Mouse (Mus musculus) liver, postnatal 0 days (tissue): ENCODE results near the gene Rsph6a. TPM values are rescaled to one million over a fixed set of nuclear protein-coding genes. Genes with fewer than 3 reads are reported as not detected.

Experiments
- ATAC-seq: fragments of 200-750 bp; cut with Nextera tagmentation; 2 replicates; pipeline ENCODE4 v1.8.0; 2017; ENCODE audit warnings: mild to moderate bottlenecking, moderate library complexity
- DNase-seq: peaks from one replicate; pipeline ENCODE4 v3.0.0-alpha.2; 2016
- H3K27ac ChIP-seq: fragments of 300-500 bp; sonication (generic); 2 replicates; pipeline ENCODE4 v1.5.1; 2014; ENCODE audit warnings: antibody characterized with exemption, moderate library complexity, mild to moderate bottlenecking, low read depth
- H3K27me3 ChIP-seq: fragments of 300-500 bp; sonication (generic); 2 replicates; pipeline ENCODE4 v1.6.1; 2014; ENCODE audit warnings: low read length, control low read depth, mixed read lengths; ENCODE audit not compliant: insufficient read depth
- H3K36me3 ChIP-seq: fragments of 300-500 bp; sonication (generic); replicated peaks from 2 replicates; pipeline ENCODE4 v1.6.1; 2014; ENCODE audit warnings: mild to moderate bottlenecking, control low read depth, low read length, moderate library complexity, mixed read lengths; ENCODE audit not compliant: insufficient read depth
- H3K4me1 ChIP-seq: fragments of 300-500 bp; sonication (generic); 2 replicates; pipeline ENCODE4 v1.6.1; 2014; ENCODE audit warnings: antibody characterized with exemption, mild to moderate bottlenecking, control low read depth; ENCODE audit not compliant: insufficient read depth
- H3K4me2 ChIP-seq: fragments of 300-500 bp; sonication (generic); 2 replicates; pipeline ENCODE4 v1.6.1; 2014; ENCODE audit warnings: low read depth, mild to moderate bottlenecking, low read length, moderate library complexity, mixed read lengths
- H3K4me3 ChIP-seq: fragments of 300-500 bp; sonication (generic); 2 replicates; pipeline ENCODE4 v1.5.1; 2014; ENCODE audit warnings: low read depth, low read length
- H3K9ac ChIP-seq: fragments of 300-500 bp; sonication (generic); replicated peaks from 2 replicates; pipeline ENCODE4 v1.6.1; 2014; ENCODE audit warnings: mild to moderate bottlenecking, moderate library complexity
- H3K9me3 ChIP-seq: fragments of 300-500 bp; sonication (generic); 2 replicates; pipeline ENCODE4 v1.6.1; 2016; ENCODE audit warnings: mild to moderate bottlenecking, control low read depth, low read length, mixed read lengths
- CTCF ChIP-seq: sonication (generic); IDR thresholded peaks from 2 replicates; pipeline ENCODE4 v1.5.1; 2016; ENCODE audit warnings: antibody characterized with exemption, low read depth
- EP300 ChIP-seq: IDR thresholded peaks from 2 replicates; pipeline ENCODE4 v1.6.1; 2016; ENCODE audit warnings: antibody characterized with exemption, low read depth, mild to moderate bottlenecking
- WGBS: fragments of 180-500 bp; shearing (Covaris S2); extraction: QIAGEN DNeasy Blood & Tissue Kit; methylation state at CpG from one replicate; pipeline ENCODE4 v1.1.7; 2014; ENCODE audit not compliant: insufficient replicate concordance; 5-methylcytosine and 5-hydroxymethylcytosine counted together
- polyA plus RNA-seq: library from polyadenylated mRNA; unstranded; fragments of >200 nt; fragmentation: Nextera tagmentation; extraction: Ambion mirVana; gene quantifications from 2 replicates; pipeline ENCODE4 v1.2.1, GENCODE M21; 2015

Gene Rsph6a
- polyA plus RNA-seq, 1 experiment from 2014 or later, result not detected

DNA sequence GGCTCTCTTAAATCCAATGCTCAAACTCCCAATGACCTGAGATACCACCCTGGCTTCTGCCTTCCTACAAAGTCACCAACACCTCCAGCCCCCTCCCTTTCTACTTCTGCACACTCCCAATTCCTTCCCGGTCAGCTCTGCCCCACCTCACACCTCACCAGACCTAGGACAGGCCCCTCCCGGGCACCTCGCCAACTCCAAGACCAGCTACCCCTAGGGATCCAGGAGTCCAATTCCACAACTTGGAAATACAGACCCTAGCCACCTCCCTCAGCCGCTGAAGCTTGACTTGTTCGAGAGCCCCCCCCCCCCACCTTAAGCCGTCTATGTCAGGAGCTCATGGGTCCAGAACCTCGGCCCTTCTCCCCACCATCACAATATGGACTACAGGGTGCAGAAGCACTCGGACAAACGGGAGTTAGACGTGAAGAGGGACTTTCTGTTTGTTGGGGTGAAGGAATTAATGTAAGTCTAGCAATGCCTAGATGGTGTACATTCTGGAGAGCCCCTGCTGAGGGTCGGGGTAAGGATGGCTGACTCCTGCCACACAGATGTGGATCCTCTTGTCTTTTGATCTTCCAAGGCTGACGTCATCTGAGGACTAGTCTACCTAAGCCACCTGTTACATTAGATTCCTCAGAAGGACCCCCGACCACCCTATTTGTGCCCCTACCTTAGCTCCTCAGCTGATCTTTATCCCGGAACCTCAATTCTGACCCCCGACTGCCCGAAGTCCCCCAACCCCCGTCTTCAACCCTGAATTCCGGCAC, 32.1 kb upstream of the Rsph6a start:
- WGBS, result 48% methylated on average over 18 of the region's 18 CpGs
- Histone ChIP-seq H3K9ac (peak overlapping the region; percentile 70), H3K9me3 (no peaks in the 10 kb centered on the region), H3K4me2 (peak overlapping the region; percentile 62), H3K36me3 (no peaks in the 10 kb centered on the region), H3K27me3 (peaks cover 16% of the 10 kb centered on the region), H3K27ac (peak overlapping the region; percentile 67), H3K4me3 (peak overlapping the region; percentile 100), H3K4me1 (peaks cover 19% of the 10 kb centered on the region)
- no peak for DNase-seq
- no peak for ATAC-seq
- no peak for TF ChIP-seq EP300
- TF ChIP-seq CTCF, result no peak

DNA sequence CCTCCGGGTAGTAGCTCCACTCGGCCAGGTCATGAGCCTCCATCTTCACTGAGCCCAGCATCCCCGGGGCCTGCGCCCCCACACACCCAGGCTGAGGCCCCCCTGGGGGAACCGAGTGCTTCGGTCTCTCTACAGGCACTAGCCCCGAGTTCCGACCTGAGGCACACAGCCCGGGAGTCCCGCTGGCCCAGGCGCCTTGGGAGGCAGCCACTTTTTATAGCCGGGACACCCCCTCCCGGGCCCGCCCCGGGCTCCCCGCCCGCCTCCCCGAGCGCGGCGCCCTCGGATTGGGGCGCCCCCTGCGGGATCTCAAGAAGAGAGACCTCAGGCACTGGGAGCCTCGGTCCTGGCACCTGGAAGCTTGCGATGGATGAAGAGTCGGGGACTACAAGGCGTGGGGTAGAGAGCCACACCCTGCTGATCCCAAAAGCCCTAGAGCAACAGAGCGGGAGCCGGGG, 31.1 kb upstream of the Rsph6a start, which contains the start of gene Foxa3:
Gene Foxa3, minus strand, starts transcription at position 182 of the 458 bp plus-strand sequence.
- Histone ChIP-seq H3K36me3 (no peaks in the 10 kb centered on the region), H3K9me3 (no peaks in the 10 kb centered on the region), H3K27ac (peak within 1 kb of the TSS; percentile 87), H3K4me1 (peaks cover 24% of the 10 kb centered on the region), H3K9ac (peak within 1 kb of the TSS; percentile 97), H3K27me3 (peaks cover 16% of the 10 kb centered on the region), H3K4me3 (peak within 1 kb of the TSS; percentile 100), H3K4me2 (peak within 1 kb of the TSS; percentile 98)
- DNase-seq, result peak; percentile 83
- ATAC-seq, result peak; percentile 65
- TF ChIP-seq CTCF, result peak; percentile 64
- TF ChIP-seq EP300, result no peak; the same call in 1 of the 2 replicates
- WGBS, result 2% methylated on average over 29 of the region's 30 CpGs

DNA sequence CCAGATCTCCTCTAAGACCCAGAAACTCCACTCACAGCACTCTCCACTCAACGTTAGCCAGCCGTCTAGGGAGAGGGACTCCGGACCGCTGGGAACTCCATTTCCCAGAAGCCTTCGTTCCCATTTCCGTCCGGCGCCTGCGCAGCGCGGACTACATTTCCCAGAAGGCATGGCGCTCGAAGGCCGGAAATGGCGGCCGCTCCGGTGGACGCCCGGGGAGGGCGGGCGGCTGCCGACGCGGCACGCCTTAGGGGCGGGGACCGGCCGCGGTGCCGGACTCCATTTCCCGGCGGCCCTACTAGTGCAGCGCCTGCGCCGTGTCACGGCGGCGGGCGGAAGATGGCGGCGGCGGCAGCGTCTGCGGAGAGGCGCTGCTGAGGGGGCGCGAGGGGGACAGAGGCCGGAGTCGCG, 30.4 kb upstream of the Rsph6a start, which contains the start of gene Sympk:
Gene Sympk, plus strand, starts transcription at position 282 of the 411 bp plus-strand sequence.
- Histone ChIP-seq H3K4me1 (peaks cover 24% of the 10 kb centered on the region), H3K9ac (peak within 1 kb of the TSS; percentile 97), H3K36me3 (peaks cover 4% of the 10 kb centered on the region; the same call in 1 of the 2 replicates), H3K27ac (peak within 1 kb of the TSS; percentile 87), H3K27me3 (peaks cover 16% of the 10 kb centered on the region), H3K9me3 (no peaks in the 10 kb centered on the region), H3K4me3 (peak within 1 kb of the TSS; percentile 100), H3K4me2 (peak within 1 kb of the TSS; percentile 98)
- WGBS, result under 1% methylated on average over 34 of the region's 50 CpGs
- ATAC-seq (peak; percentile 91), DNase-seq (peak; percentile 96)
- TF ChIP-seq EP300 (no peak; the same call in 1 of the 2 replicates), CTCF (no peak)

DNA sequence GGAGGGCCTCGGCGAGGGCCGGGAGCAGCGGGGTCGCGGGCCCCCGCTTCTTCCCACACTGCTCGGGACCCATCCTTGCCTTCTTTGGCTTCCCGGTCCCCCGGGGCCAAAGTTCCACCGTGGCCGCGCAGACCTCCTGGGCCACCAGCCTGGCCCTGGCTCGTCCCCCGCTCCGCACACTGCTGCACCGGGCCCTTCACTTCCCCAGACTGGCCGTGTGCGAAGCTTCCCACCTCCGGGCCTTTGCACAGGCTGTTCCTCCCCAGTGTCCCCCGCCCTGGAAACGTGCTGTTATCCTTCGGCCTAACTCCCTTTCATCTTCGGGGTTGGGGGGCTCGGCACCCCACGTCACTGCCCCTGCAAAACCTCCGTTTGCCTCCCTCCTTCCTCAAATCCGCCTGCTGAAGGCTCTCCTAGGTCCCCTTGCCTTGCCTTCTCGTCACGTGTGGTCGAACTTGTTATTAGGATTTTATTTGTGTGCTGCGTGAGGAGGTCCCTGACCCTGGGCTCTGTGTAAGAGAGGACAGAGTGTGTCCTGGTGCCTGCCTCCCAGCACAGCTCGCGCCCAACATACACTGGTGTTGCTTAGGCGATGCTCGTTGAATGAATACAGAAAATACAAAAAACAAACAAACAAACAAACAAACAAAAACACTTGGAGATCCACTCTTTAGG, 29.8 kb upstream of the Rsph6a start:
- H3K9me3 ChIP-seq, result no peaks in the 10 kb centered on the region
- peak overlapping the region; percentile 87 for H3K27ac ChIP-seq
- peak overlapping the region; percentile 97 for H3K9ac ChIP-seq
- H3K4me2 ChIP-seq, result peak overlapping the region; percentile 98
- peaks cover 16% of the 10 kb centered on the region for H3K27me3 ChIP-seq
- H3K4me1 ChIP-seq, result peaks cover 24% of the 10 kb centered on the region
- H3K36me3 ChIP-seq, result peaks cover 10% of the 10 kb centered on the region
- DNase-seq (peak; percentile 57), ATAC-seq (peak; percentile 43)
- WGBS, result 3% methylated on average over 32 of the region's 36 CpGs
- peak overlapping the region; percentile 100 for H3K4me3 ChIP-seq
- no peak for TF ChIP-seq CTCF
- no peak for TF ChIP-seq EP300

DNA sequence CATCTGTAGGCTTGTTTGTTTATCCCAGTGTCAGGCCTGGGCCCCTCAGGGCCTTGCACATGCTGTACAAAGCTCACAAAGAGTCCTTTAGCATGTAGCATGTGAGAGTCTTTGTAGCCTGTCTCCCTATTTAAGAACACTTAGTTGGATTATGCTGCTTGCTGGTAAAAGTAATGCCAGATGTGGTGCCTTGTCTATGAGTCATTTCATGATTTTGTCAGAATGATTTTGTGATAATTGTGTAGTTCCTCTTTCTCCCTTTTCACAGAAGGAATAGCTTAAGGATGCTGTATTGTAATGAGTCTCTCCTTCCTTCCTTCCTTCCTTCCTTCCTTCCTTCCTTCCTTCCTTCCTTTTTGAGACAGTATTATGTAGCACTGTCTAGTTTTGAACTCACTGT, 26.4 kb upstream of the Rsph6a start:
- peaks cover 34% of the 10 kb centered on the region for H3K36me3 ChIP-seq

DNA sequence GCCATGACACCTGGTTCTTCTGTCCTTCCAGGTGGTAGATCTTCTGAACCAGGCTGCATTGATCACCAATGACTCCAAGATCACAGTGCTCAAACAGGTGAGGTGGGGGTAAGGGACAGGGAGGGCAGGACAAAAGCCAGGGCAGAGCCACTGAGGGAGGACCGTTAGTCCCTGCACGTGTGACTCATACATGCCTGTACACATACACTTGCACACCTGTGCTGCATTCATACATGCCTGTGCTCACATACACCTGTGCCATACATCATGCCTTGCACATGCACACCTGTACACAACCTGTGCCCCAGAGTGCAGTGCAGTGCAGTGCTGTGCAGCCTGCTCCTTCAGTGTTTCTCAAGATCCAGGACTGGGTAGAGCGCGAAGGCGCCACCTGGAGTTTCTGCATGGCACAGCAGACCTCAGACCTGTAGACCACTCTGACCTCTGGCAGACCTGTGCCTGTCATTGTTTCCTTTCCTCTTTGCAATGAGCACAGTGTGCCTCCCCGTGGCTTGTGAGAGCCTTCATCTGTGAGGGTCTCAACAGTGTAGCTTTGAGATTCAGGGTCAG, 25.3 kb upstream of the Rsph6a start:
- peaks cover 41% of the 10 kb centered on the region for H3K36me3 ChIP-seq
- peak; percentile 70 for DNase-seq
- no peak for ATAC-seq

More for the DNA sequence above, 26.4 kb upstream of the Rsph6a start:
- H3K4me2 ChIP-seq, result no peak overlapping the region
- DNase-seq (no peak), ATAC-seq (no peak)
- H3K27ac ChIP-seq, result no peak overlapping the region
- H3K9ac ChIP-seq, result no peak overlapping the region
- H3K9me3 ChIP-seq, result no peaks in the 10 kb centered on the region
- H3K27me3 ChIP-seq, result peaks cover 8% of the 10 kb centered on the region
- no peak for TF ChIP-seq CTCF
- TF ChIP-seq EP300, result no peak
- no peak overlapping the region for H3K4me3 ChIP-seq
- H3K4me1 ChIP-seq, result peaks cover 24% of the 10 kb centered on the region

More for the DNA sequence above, 25.3 kb upstream of the Rsph6a start:
- no peaks in the 10 kb centered on the region for H3K27me3 ChIP-seq
- peaks cover 21% of the 10 kb centered on the region for H3K4me1 ChIP-seq
- WGBS, result 77% methylated on average over 6 of the region's 6 CpGs
- H3K4me2 ChIP-seq, result no peak overlapping the region
- no peak overlapping the region for H3K9ac ChIP-seq
- TF ChIP-seq EP300 (no peak), CTCF (peak; percentile 79)
- no peak overlapping the region for H3K27ac ChIP-seq
- H3K9me3 ChIP-seq, result no peaks in the 10 kb centered on the region
- no peak overlapping the region for H3K4me3 ChIP-seq
